Mouse (Mus musculus): ENCODE measurements around the gene Wdr78.

DNA sequence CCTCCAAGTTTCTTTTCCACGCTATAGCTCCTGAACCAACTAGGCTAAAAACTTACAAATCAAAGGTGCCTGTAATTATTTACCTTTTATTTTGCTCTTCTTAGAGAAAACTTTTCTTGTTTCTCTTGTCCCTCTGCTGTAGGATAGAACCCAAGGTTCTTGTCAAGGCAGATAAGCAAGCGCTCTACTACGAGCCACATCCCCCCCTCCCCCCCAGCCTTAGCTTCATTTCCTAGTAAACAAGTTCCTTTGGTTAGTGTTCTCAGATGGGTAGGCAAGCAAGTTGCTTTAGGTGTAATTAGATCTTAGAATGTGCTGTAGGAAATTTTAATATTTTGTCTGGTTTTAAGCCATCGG is 5.7 kb upstream of the Wdr78 start:
- TF ChIP-seq MYOD1 (IDR thresholded peaks at IDR 0.05; ENCODE audit: control insufficient read depth in 1 of 3, insufficient read length in 2 of 3, low read depth in 2 of 3): no peak
- no peak for TF ChIP-seq TCF12 (IDR thresholded peaks at IDR 0.05; ENCODE audit: insufficient read depth, poor library complexity, severe bottlenecking)
- no peak for TF ChIP-seq MAX (IDR thresholded peaks at IDR 0.05; ENCODE audit: low read depth)
- no peak for TF ChIP-seq TCF3 (IDR thresholded peaks at IDR 0.05; ENCODE audit: insufficient read length, low read depth)
- TF ChIP-seq USF1 (IDR thresholded peaks at IDR 0.05; ENCODE audit: low read depth): no peak
- no peak for TF ChIP-seq MYOG (IDR thresholded peaks at IDR 0.05; ENCODE audit: control insufficient read depth in 1 of 3, insufficient read depth in 1 of 3, insufficient read length in 2 of 3, low read depth in 2 of 3)
- TF ChIP-seq E2F4 (IDR thresholded peaks at IDR 0.05; ENCODE audit: insufficient read depth): no peak
- no peak for TF ChIP-seq POLR2A (IDR thresholded peaks at IDR 0.05; ENCODE audit: insufficient read length, low read depth)
- no peak for TF ChIP-seq POLR2AphosphoS2 (IDR thresholded peaks at IDR 0.05; ENCODE audit: insufficient read length, low read depth)
